8 mouse cellular contexts compared by ENCODE assay signal in genomic region chr7:19157160-19157800, GRCm38 (mm10). TPM values are rescaled to one million over a fixed set of nuclear protein-coding genes. Genes with fewer than 3 reads are reported as not detected.
DNase-seq lines count a peak whose midpoint lies in the region; ATAC-seq and TF ChIP-seq lines count a peak whose summit lies in the region.

No protein-coding gene starts in this region.

- H3K4me1 ChIP-seq in cerebellum, adult 2 months (ENCODE audit: control insufficient read depth, insufficient read depth, low read length) = peaks cover 14% of the 10 kb centered on the region
- peaks cover 16% of the 10 kb centered on the region; the same call in 1 of the 2 replicates for H3K4me1 ChIP-seq in lung, embryonic 16.5 days (replicated peaks; ENCODE audit: control insufficient read depth, insufficient read depth, low read length)

- peaks cover 11% of the 10 kb centered on the region for H3K36me3 ChIP-seq in lung, embryonic 16.5 days (ENCODE audit: control insufficient read depth, insufficient read depth, low read length)

- 0 out of 2 replicates have a peak overlapping the region, but pooled peaks have one; percentile 40 for H3K9ac ChIP-seq in lung, embryonic 16.5 days (ENCODE audit: low read length)

- H3K27me3 ChIP-seq in cerebellum, adult 2 months (ENCODE audit: control insufficient read depth, insufficient read depth, low read length) = no peaks in the 10 kb centered on the region
- H3K27me3 ChIP-seq in lung, embryonic 16.5 days (ENCODE audit: control insufficient read depth, insufficient read depth, low read depth, low read length) = peaks cover 9% of the 10 kb centered on the region

- no peak overlapping the region for H3K27ac ChIP-seq in cerebellum, adult 2 months (ENCODE audit: insufficient read depth, low read length)
- H3K27ac ChIP-seq in lung, embryonic 16.5 days (ENCODE audit: low read length) = no peak overlapping the region

- peak; percentile 87 for DNase-seq in ES-CJ7 (ENCODE audit: low read depth, low spot score)
- DNase-seq in cerebellum, adult 2 months = peak; percentile 92 to 97
- peak; percentile 83 for DNase-seq in forelimb bud, embryonic 11.5 days (ENCODE audit: low read depth, low spot score)
- peak; percentile 90 for DNase-seq in layer of hippocampus, adult 9-11 months
- DNase-seq in ovary, postnatal 10 days (ENCODE audit: low spot score) = peak; percentile 88
- DNase-seq in thymus, postnatal 10 days (ENCODE audit: low spot score in 2 of 2) = peak; percentile 95 to 99

- WGBS in cerebellum, adult 2 months = 6% methylated on average over 30 of the region's 30 CpGs
- WGBS in lung, embryonic 16.5 days = 5% methylated on average over 30 of the region's 30 CpGs

- TF ChIP-seq CTCF in cerebellum, adult 2 months (IDR thresholded peaks at IDR 0.05; ENCODE audit: borderline replicate concordance, insufficient read depth, low read depth, low read length) = peak; percentile 90

- peak overlapping the region; percentile 20 for H3K4me3 ChIP-seq in cerebellum, adult 2 months (replicated peaks; ENCODE audit: insufficient read depth, low read depth, low read length)
- H3K4me3 ChIP-seq in lung, embryonic 16.5 days (ENCODE audit: low read length) = no peak overlapping the region

- TF ChIP-seq POLR2A in cerebellum, adult 2 months (IDR thresholded peaks at IDR 0.05; ENCODE audit: borderline replicate concordance, insufficient read depth, low read length) = no peak

- no peaks in the 10 kb centered on the region for H3K9me3 ChIP-seq in lung, embryonic 16.5 days (ENCODE audit: control insufficient read depth, low read length)

- H3K4me2 ChIP-seq in lung, embryonic 16.5 days (ENCODE audit: low read depth, low read length) = peak overlapping the region; percentile 27

- ATAC-seq in hematopoietic stem cell, adult 5-6 weeks (replicated peaks in 1 of 2; ENCODE audit: insufficient read depth in 1 of 2, low FRiP score in 2 of 2, low TSS enrichment in 1 of 2, low read depth in 1 of 2, poor library complexity in 2 of 2, severe bottlenecking in 2 of 2) = peak; percentile 88 to 94
- ATAC-seq in lung, embryonic 16.5 days (ENCODE audit: low read depth) = peak; percentile 78

RNA-seq across cellular contexts. Expression of gene Snrpd2, which starts 7.8 kb away (rescaled TPM):
- polyA plus RNA-seq in cerebellum, adult 2 months (2012; rRNA removed) = 87.1 and 88.8 TPM in 2 replicates
- 55.1 and 97.6 TPM in 2 replicates for total RNA-seq in hematopoietic stem cell, adult 5-6 weeks (2017)
- polyA plus RNA-seq in lung, embryonic 16.5 days (2015; fragmentation: Nextera tagmentation; extraction: Ambion mirVana) = 135 and 144 TPM in 2 replicates

RNA-seq across cellular contexts. Expression of gene Qpctl, which starts 8.2 kb away (rescaled TPM):
- 15.7 TPM in 2 replicates for polyA plus RNA-seq in cerebellum, adult 2 months (2012; rRNA removed)
- total RNA-seq in hematopoietic stem cell, adult 5-6 weeks (2017) = 3.5 and 4.8 TPM in 2 replicates
- 15.4 and 15.7 TPM in 2 replicates for polyA plus RNA-seq in lung, embryonic 16.5 days (2015; fragmentation: Nextera tagmentation; extraction: Ambion mirVana)

RNA-seq across cellular contexts. Expression of gene Gipr, which starts 8.6 kb away (rescaled TPM):
- polyA plus RNA-seq in cerebellum, adult 2 months (2012; rRNA removed) = 1.9 and 2.6 TPM in 2 replicates
- not detected in 2 replicates for total RNA-seq in hematopoietic stem cell, adult 5-6 weeks (2017)
- 5.6 and 8.2 TPM in 2 replicates for polyA plus RNA-seq in lung, embryonic 16.5 days (2015; fragmentation: Nextera tagmentation; extraction: Ambion mirVana)

RNA-seq across cellular contexts. Expression of gene Eml2, which starts 18.9 kb away (rescaled TPM):
- 148 and 176 TPM in 2 replicates for polyA plus RNA-seq in cerebellum, adult 2 months (2012; rRNA removed)
- total RNA-seq in hematopoietic stem cell, adult 5-6 weeks (2017) = 20.0 and 23.6 TPM in 2 replicates
- 11.3 and 12.4 TPM in 2 replicates for polyA plus RNA-seq in lung, embryonic 16.5 days (2015; fragmentation: Nextera tagmentation; extraction: Ambion mirVana)

RNA-seq across cellular contexts. Expression of gene Fbxo46, which starts 37.6 kb away (rescaled TPM):
- 7.6 and 7.9 TPM in 2 replicates for polyA plus RNA-seq in cerebellum, adult 2 months (2012; rRNA removed)
- 7.8 and 8.3 TPM in 2 replicates for total RNA-seq in hematopoietic stem cell, adult 5-6 weeks (2017)
- 16.2 and 16.3 TPM in 2 replicates for polyA plus RNA-seq in lung, embryonic 16.5 days (2015; fragmentation: Nextera tagmentation; extraction: Ambion mirVana)
